Mouse (Mus musculus): ENCODE measurements around the gene Ppp6c. TPM values are rescaled to one million over a fixed set of nuclear protein-coding genes. Genes with fewer than 3 reads are reported as not detected.

Gene Ppp6c
- polyA plus RNA-seq, 1 experiment from 2014 or later = 63.4 TPM

Other genes with a start within 250 kb of the Ppp6c start
- gene Wdr38, start 229.0 kb downstream of the Ppp6c start, polyA plus RNA-seq (2016; fragmentation: Nextera tagmentation; extraction: Ambion mirVana) = 0.89 and 1.3 TPM in 2 replicates
- gene Arpc5l, start 221.1 kb downstream of the Ppp6c start, polyA plus RNA-seq (2016; fragmentation: Nextera tagmentation; extraction: Ambion mirVana) = 83.0 and 84.9 TPM in 2 replicates
- gene Rpl35, start 220.8 kb downstream of the Ppp6c start, polyA plus RNA-seq (2016; fragmentation: Nextera tagmentation; extraction: Ambion mirVana) = 995 and 1,050 TPM in 2 replicates
- 12.1 and 15.9 TPM in 2 replicates for gene Golga1, start 160.9 kb downstream of the Ppp6c start, polyA plus RNA-seq (2016; fragmentation: Nextera tagmentation; extraction: Ambion mirVana)
- gene Scai, start 35.7 kb downstream of the Ppp6c start, polyA plus RNA-seq (2016; fragmentation: Nextera tagmentation; extraction: Ambion mirVana) = 3.2 and 4.1 TPM in 2 replicates

Measured in liver, embryonic 12.5 days (tissue).